Mouse (Mus musculus): ENCODE results near the gene Gm44511. TPM values are rescaled to one million over a fixed set of nuclear protein-coding genes. Genes with fewer than 3 reads are reported as not detected.

The Gm44511 gene
- total RNA-seq, 2 experiments from 2014 or later: 3.8 TPM; not detected in 1

Other genes starting within 250 kb of the Gm44511 start
- not detected in 2 replicates for gene A2ml1, start 244.7 kb downstream of the Gm44511 start, total RNA-seq (2015; ENCODE audit: low replicate concordance)
- gene A2ml1, start 244.7 kb downstream of the Gm44511 start, total RNA-seq (2017; ENCODE audit: low replicate concordance): 0.28 TPM in 1 of 2 replicates, not detected in the other
- not detected in 2 replicates for gene Klrb1a, start 202.8 kb downstream of the Gm44511 start, total RNA-seq (2015; ENCODE audit: low replicate concordance)
- gene Klrb1a, start 202.8 kb downstream of the Gm44511 start, total RNA-seq (2017; ENCODE audit: low replicate concordance): 2.0 TPM in 1 of 2 replicates, not detected in the other
- gene Clec2h, start 163.9 kb downstream of the Gm44511 start, total RNA-seq (2015; ENCODE audit: low replicate concordance): not detected in 2 replicates
- gene Clec2h, start 163.9 kb downstream of the Gm44511 start, total RNA-seq (2017; ENCODE audit: low replicate concordance): 0.42 TPM in 1 of 2 replicates, not detected in the other
- gene Klrb1, start 103.3 kb downstream of the Gm44511 start, total RNA-seq (2015; ENCODE audit: low replicate concordance): not detected in 2 replicates
- not detected in 2 replicates for gene Klrb1, start 103.3 kb downstream of the Gm44511 start, total RNA-seq (2017; ENCODE audit: low replicate concordance)
- not detected in 2 replicates for gene Klrb1c, start 37.1 kb downstream of the Gm44511 start, total RNA-seq (2015; ENCODE audit: low replicate concordance)
- gene Klrb1c, start 37.1 kb downstream of the Gm44511 start, total RNA-seq (2017; ENCODE audit: low replicate concordance): 0.68 and 1.8 TPM in 2 replicates
- 2.1 TPM in 1 of 2 replicates, not detected in the other for gene Klrb1b, start within 50 bp of the Gm44511 start, total RNA-seq (2015; ENCODE audit: low replicate concordance)
- 0.94 TPM in 1 of 2 replicates, not detected in the other for gene Klrb1b, start within 50 bp of the Gm44511 start, total RNA-seq (2017; ENCODE audit: low replicate concordance)
- gene Clec2i, start 61.3 kb upstream of the Gm44511 start, total RNA-seq (2015; ENCODE audit: low replicate concordance): 2.7 and 5.4 TPM in 2 replicates
- gene Clec2i, start 61.3 kb upstream of the Gm44511 start, total RNA-seq (2017; ENCODE audit: low replicate concordance): 3.8 and 4.0 TPM in 2 replicates
- gene BC035044, start 64.8 kb upstream of the Gm44511 start, total RNA-seq (2015; ENCODE audit: low replicate concordance): 11.3 and 24.5 TPM in 2 replicates
- 14.5 and 19.4 TPM in 2 replicates for gene BC035044, start 64.8 kb upstream of the Gm44511 start, total RNA-seq (2017; ENCODE audit: low replicate concordance)
- not detected in 2 replicates for gene Clec2g, start 108.1 kb upstream of the Gm44511 start, total RNA-seq (2015; ENCODE audit: low replicate concordance)
- gene Clec2g, start 108.1 kb upstream of the Gm44511 start, total RNA-seq (2017; ENCODE audit: low replicate concordance): 0.28 TPM in 1 of 2 replicates, not detected in the other
- gene Klrb1f, start 219.6 kb upstream of the Gm44511 start, total RNA-seq (2015; ENCODE audit: low replicate concordance): 5.2 and 12.3 TPM in 2 replicates
- gene Klrb1f, start 219.6 kb upstream of the Gm44511 start, total RNA-seq (2017; ENCODE audit: low replicate concordance): 0.84 and 2.5 TPM in 2 replicates